Mouse (Mus musculus): Measurements from ENCODE around the gene Fbrsl1. TPM values are rescaled to one million over a fixed set of nuclear protein-coding genes. Genes with fewer than 3 reads are reported as not detected.

Gene Fbrsl1
- 21.2 and 28.4 TPM in 2 replicates for total RNA-seq (2017)

DNA sequence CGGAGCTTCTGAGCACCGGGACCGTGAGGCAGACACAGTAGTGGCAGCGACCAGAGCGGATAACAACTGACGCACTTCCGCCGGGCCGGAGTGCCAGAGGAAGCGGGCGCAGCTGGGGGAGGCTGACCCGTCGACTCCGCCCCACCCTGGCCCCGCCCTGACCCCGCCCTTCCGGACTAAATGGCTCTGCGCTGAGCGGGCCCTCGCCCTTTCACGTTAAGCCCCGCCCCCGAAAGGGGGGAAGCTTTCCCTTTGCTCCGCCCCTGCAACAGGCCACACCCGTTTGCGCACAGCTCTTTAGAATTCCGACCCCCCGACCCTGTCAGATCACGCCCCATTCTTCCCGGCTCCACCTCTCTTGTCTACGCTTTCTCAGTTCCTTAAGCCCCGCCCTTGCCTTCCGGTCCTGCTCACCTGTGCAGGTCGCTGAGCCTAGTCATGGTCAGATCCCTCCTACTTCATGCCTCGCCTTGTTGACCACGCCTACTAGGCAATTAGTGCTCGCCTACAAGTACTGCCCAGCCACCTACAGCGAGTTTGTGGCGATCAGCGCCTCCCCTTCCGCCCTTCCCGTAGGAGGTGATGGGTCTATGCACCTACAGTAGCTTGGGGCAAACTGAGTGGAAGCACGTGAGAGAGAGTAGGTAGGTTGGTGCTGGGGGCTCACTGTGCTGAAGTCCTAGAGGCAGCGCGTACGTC, at the start of gene Fbrsl1:
TSS of gene Fbrsl1 (minus strand) at position 68 of the 699 bp plus-strand sequence.
- peak; percentile 76 for ATAC-seq (ENCODE audit: extremely low read depth, insufficient number of reproducible peaks, low FRiP score, poor library complexity, severe bottlenecking)

DNA sequence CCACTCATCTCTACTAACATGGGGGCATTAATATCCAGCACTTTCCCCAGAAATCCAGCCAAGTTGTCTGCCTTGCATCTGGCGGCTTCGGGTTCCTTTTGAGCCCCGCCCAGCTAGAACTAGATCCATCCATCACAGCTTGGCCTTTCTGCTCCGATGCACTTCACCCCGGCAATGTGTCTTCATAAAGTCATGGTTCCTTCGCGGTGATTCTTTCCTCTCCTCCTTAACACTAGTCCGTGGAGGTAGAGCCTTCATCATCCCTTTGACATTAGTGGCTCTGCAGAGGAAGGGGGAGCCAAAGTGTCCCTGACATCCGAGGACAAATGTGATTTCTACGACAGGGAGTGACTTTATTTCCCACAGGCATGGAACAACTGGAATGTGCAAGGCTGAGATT, 49.8 kb upstream of the Fbrsl1 start:
- no peak for ATAC-seq (ENCODE audit: extremely low read depth, insufficient number of reproducible peaks, low FRiP score, poor library complexity, severe bottlenecking)

DNA sequence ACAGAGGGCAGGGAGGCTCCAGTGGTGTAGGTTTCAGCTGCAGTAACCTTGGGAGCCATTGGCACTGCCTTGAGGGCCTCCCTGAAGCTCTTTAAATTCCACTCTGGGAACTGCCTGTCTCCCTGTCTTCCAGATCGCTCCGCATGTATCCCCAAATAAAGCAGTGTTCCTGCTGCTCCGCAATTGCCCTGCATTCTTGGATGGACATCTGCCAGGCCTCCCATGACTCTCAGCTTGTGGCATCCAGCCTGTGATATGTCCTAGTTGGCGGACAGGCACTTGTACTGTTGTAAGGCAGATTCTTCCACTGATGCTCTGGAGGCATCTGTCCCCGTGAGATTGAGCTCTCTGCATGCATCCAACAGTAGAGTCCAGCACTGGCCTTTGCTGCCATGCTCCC, 49.3 kb upstream of the Fbrsl1 start:
- ATAC-seq (ENCODE audit: extremely low read depth, insufficient number of reproducible peaks, low FRiP score, poor library complexity, severe bottlenecking) = no peak

DNA sequence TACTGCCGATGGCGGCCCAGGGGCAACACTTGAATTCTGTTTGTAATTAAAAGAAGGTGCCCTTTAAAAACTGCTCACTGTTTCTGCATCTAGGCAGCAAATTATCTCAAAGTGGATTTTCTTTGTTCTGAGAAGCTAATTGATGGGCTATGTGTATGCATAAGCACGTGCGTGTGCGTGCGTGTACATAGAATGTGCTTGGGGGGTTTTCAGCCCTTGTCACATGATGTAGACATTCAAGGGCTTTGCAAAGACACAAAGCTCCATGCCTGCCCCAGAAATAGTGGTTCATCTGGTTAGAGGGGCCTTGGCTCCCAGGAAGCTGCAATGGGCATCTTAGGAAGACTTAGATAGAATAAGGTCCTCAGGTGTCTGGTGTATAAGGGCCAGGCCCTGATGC, 46.7 kb upstream of the Fbrsl1 start:
- no peak for ATAC-seq (ENCODE audit: extremely low read depth, insufficient number of reproducible peaks, low FRiP score, poor library complexity, severe bottlenecking)

DNA sequence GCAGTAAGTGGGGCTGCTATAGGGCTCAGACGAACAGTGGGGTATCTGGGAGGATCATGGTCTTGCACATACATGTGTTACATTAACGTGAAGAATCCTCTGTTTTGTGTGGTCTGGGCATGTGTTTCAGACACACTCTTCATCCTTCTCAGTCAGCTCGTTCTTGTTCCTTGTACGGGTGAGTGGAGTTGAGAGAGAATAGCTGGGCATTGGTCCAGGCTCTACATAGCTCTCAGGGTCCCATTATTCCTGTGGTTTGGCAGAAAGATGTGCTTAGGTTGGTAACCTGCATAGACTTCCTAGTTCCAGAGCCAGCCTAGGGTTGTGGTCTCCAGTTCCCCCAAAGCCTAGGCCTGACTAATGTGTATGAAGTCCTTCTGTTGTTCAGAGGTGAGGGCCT, 46.1 kb upstream of the Fbrsl1 start:
- no peak for ATAC-seq (ENCODE audit: extremely low read depth, insufficient number of reproducible peaks, low FRiP score, poor library complexity, severe bottlenecking)

DNA sequence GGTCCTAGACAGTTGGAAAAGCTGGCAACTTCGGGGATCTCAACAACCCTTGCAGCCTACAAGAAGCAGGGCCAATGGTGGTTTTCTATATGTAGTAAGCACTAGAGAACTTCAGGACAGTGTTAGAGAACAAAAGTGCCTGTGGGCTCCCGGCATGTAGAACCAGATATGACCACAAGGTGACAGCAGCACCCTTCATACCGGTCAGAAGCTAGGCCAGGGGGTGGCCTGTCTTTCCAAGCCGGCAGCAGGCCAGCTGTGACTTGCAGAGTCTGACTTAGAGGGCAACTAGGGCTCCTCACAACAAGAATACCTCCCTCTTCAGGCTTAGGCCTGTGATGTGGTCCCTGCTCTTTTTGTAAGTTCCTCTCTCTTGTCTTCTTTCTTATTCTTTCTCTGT, 45.5 kb upstream of the Fbrsl1 start:
- no peak for ATAC-seq (ENCODE audit: extremely low read depth, insufficient number of reproducible peaks, low FRiP score, poor library complexity, severe bottlenecking)

DNA sequence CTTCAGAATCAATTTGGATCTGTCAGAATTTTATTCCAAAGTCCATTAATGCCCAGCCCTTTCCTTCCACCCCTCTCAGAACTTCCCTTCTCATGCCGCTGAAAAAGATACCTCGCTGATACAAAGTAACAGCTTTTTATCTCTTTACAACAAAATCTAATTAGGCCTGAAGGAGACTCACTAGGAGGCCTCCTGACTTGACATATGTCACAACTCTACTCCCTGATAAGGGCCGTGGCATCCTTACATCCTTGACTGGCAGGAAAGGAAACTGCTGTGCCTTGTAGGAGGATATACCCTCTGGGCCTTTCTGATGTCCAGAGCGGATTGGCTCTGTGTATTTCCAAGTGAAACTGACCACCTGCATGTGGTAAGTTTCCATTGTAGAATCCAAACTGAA, 41.3 kb upstream of the Fbrsl1 start:
- ATAC-seq (ENCODE audit: extremely low read depth, insufficient number of reproducible peaks, low FRiP score, poor library complexity, severe bottlenecking) = no peak

DNA sequence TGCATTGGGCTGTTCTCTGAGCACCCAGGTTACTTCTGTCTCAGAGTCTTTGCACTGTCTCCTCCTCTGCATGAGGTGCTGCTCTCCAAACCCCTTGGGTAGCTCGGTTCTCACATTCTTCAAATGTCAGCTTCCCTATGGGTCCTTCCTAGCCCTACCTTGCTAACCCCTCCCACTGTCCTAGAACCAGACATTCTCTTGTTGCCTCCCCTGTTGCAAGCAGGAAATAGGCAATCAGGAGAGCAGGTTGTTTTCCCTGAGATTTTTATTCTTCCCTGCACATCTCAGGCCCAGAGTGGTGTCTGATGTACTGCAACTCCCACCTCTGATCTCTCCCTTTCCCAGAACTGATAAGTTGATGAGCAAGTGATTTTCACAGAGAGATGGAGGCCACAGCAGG, 39.6 kb upstream of the Fbrsl1 start:
- no peak for ATAC-seq (ENCODE audit: extremely low read depth, insufficient number of reproducible peaks, low FRiP score, poor library complexity, severe bottlenecking)

DNA sequence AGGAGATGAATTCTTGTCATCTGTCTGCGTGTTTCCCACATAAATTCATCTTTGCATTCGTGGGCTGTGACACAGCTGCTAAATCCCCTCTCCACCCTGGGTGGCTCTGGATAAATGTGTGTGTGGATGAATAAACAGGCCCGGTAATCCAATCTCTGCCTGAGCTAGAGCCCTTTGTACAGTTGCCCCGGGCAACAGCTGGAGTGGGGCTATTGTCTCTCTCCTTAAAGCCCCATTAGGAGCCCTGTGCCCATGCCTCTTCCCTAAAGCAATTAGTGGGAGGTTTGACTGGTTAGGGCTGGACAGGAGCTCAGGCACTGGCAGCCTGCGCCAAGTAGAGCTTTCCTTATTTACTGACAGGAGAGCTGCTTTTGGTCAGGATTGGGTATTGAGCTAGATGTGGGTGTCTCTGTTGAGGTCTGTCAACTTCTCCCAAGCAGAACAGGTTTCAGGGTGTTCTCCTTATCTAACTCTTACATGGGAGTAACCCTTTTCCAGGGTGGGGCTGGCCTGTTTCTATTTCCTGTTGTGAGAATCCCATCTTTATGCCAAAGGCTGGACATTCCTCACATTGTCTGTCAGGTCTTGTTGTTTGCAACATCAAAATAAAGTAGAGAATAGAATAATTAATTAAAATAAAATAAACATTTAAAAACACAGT, 38.5 kb upstream of the Fbrsl1 start:
- ATAC-seq (ENCODE audit: extremely low read depth, insufficient number of reproducible peaks, low FRiP score, poor library complexity, severe bottlenecking) = no peak

DNA sequence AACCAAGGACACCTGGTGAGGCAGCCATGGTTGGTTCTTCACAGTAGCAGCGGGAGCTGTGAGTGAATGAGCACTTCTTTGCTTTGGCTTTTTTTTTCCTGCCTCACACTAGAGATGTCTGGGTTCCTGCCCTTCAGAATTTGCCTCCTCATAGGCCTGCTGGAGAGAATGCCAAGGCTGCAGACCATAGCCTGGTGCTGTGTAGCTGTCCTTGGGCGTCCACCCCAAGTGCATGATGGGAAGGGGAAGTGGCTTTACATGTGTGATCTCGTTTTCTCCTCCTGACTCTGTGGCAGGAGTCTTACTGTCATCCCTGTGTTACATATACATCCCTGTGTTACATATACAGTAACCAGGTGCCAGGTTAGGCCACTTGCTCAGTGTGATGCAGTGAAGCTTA, 36.4 kb upstream of the Fbrsl1 start:
- ATAC-seq (ENCODE audit: extremely low read depth, insufficient number of reproducible peaks, low FRiP score, poor library complexity, severe bottlenecking) = no peak

DNA sequence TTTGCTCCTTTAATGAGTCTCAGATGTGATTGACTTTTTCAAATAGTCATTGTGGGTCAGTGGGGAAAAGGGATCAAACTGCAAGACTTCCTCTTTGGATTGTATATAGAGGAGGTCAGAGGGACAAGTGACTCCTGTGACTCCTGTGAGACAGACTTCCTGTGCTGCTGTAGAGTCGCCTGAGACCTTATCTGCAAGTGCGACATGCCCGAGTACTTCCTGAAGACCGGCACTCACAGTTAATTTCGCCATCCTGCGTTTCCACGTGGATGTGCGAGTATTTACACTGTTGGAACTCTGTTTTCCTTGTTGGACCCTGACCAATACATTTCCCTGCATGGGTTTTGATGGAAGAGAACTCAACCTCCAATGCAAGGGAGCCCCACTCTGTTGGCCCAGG, 30.9 kb upstream of the Fbrsl1 start:
- no peak for ATAC-seq (ENCODE audit: extremely low read depth, insufficient number of reproducible peaks, low FRiP score, poor library complexity, severe bottlenecking)

DNA sequence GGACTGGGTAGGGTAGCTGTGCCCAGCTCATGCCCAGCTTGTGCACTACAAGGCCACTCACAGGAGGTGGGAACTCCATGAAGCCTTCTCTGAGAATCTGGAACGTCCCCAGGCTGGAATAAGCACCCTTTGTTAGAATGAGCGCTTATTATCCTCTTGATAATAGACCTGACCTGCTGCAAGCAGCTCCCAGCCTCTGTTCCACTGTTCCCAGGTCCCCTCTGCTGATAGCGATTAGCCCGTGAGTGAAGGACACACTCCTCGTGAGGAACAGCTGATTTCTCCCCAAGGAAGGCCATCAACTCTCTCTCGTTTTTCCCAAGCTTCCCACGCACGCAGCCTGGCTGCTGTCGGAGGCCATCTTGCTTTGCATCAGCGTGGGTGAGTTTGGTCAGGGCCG, 25.9 kb upstream of the Fbrsl1 start:
- ATAC-seq (ENCODE audit: extremely low read depth, insufficient number of reproducible peaks, low FRiP score, poor library complexity, severe bottlenecking) = 0 out of 2 replicates have a peak, but pooled peaks have one; percentile 11

DNA sequence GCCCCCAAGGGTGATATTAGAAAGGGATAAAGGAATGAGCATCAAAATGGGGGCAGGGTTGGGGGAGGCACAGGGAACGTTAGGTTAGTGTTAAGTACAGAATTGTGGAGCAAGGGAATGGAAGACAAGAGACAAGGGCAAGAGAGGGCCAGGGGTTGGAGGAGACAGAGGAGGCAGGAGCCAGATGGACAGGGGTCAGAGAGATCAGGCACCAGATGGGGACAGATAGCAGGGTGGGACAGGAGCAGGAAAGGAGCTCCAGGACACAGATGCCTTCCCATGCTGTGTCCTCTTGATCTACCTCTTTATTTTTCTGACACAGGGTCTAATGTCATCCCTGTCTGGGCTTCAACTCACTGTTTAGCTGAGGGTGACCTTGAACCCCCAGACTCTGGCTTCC, 24.5 kb upstream of the Fbrsl1 start:
- no peak for ATAC-seq (ENCODE audit: extremely low read depth, insufficient number of reproducible peaks, low FRiP score, poor library complexity, severe bottlenecking)

DNA sequence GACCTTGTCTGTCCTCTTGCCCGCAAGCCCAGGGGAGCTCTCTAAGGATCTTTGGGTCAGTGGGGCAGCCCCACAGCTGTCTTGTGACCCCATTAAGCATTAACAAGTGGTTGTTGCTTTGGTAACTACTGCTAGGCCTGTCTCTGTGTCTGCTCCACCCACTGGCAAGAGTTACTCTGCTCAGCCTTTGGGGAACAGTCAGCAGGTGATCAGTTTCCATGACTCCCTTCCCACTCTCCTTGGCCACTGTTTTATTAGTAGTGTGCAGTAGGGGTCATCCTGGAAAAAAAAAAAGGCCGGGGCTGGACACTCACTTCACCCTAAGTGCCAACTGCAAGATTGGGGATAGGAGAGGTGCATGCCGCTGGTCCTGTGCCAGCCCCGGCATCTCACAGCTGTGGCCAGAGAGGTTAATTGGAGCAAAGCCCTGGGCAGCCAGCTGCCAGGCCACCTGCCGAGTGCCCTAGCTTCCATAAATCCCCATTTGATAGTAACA, 23.7 kb upstream of the Fbrsl1 start:
- ATAC-seq (ENCODE audit: extremely low read depth, insufficient number of reproducible peaks, low FRiP score, poor library complexity, severe bottlenecking) = no peak

DNA sequence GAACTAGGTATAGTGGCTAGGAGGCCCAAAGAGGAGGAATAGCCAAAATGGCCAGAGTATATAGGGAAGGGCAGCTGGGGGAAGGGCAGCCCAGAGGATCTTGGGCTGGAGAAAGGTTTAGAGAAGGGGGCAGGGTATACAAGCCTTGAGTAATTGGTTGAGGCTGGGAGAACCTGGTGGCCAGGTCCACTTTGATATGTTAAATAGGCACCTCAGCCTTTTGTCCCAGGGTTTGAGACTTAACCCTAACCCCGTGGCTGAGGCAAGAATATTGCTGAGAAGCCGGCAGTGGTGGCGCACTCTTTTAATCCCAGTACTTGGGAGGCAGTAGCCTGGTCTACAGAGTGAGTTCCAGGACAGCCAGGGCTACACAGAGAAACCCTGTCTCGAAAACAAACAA, 23.0 kb upstream of the Fbrsl1 start:
- no peak for ATAC-seq (ENCODE audit: extremely low read depth, insufficient number of reproducible peaks, low FRiP score, poor library complexity, severe bottlenecking)

DNA sequence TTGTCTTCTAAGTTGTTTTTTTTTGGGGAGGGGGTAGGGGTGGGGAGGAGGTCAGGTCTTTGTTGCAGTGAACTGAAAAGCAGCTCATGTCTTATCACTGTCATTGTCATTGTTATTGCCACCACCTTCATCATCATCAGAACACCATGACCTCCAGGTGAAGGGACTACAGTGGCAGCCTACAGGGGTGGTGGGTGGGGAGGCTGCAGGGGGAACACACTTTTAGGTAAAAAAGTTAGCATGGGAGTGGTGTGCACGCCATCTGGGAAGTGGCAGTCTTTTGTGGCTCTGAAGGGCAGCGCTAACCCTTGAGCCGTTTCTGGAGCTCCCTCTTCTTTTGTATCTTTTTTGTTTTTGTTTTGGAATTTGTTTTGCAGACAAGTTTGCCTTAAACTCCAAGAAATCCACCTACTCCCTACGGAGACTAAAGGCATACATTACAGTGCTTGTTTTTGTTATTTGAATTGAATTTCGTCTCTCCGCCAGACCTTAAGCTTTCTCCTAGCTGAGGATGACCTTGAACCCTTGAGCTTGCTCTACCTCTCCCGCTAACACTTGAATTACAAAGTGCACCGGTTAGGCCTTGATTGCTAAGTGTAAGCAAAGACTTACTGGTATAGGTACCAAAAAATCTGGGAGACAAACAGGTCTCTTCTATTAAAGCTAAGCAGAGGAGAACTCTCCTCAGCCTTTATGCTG, 21.1 kb upstream of the Fbrsl1 start:
- ATAC-seq (ENCODE audit: extremely low read depth, insufficient number of reproducible peaks, low FRiP score, poor library complexity, severe bottlenecking) = no peak

DNA sequence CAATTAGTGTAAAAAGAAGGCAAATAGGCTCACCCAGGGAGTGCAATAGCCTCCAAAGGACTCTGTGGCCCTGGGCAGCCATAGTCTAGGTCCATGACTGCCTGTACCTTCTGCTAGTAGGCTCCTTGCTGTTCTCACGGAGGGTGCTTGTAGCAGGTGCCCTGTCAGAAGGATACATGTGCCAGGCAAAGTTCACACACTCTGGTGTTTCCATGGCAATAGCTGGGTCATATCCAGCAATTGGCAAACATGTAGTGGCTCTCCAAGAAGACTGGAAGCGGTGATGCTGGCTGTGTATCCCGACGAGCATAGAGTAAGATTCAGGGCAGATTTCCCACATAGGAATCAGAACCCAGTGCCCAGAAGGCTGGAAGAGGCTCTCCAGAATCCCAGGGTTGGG, 20.0 kb upstream of the Fbrsl1 start:
- no peak for ATAC-seq (ENCODE audit: extremely low read depth, insufficient number of reproducible peaks, low FRiP score, poor library complexity, severe bottlenecking)

DNA sequence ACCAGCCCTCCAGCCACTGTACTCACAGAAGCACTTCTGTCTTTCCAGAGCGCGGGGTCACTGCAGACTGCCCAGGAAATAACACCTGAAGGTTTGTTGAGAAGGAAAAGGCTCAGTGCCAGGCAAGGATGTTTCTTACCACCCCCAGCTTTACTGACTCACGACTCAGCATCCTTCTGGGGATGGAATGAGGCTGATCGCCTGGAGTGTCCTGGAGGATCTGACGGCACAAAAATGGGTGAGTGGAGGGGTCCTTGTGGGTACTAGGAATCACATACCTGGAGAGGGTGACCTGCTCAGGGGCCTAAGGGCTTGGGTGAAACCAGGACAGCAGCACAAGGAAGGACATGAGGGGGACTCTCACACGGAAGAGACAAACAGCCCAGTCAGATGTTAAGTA, 19.4 kb upstream of the Fbrsl1 start:
- no peak for ATAC-seq (ENCODE audit: extremely low read depth, insufficient number of reproducible peaks, low FRiP score, poor library complexity, severe bottlenecking)

DNA sequence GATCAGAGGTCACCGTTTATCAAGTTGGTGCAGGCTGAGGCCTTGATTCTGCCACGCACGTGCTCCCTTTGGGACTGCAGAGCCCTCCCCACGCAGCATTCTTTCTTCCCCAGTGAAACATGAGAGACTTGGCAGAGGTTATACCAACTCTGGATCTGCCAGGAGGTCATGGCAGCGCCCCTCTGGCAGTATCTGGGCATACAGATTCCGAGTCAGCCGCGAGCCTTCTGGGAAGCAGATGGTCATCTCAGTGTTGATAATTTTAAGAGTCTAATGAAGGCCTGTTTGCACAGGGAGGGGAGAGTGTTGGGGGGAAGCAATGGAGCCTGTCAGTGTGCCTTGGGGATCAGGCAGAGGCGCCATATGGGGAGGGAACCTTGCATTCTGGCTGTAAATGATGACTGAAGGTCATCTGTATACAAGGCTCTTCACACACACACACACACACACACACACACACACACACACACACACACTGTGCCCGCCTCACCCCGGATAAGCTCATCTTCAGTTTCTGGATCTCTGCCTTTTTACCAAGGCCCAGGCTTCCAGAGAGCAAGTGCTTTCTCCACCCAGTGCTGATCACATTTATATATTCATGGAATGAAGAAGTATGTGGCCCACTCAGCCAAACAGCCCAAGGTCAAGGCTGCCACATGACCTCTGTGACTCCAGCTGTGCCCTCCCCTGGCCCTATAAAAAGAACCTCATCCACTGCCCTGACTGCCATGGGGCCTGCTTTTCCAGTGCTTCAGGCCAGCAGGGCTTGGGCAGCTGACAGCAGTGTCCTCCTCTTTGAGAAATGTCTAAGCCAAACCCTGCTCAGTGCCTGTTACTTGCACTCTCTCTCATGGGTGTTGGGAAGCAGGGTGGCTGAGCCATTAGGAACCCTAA, 18.5 kb upstream of the Fbrsl1 start:
- ATAC-seq (ENCODE audit: extremely low read depth, insufficient number of reproducible peaks, low FRiP score, poor library complexity, severe bottlenecking) = no peak

Measured in neutrophil, adult 5-6 weeks (primary cell).